Mouse (Mus musculus): Measurements from ENCODE around the gene Tcf3. TPM values are rescaled to one million over a fixed set of nuclear protein-coding genes. Genes with fewer than 3 reads are reported as not detected.
A peak's percentile ranks its signal among the peaks of the same experiment; 100 is the strongest.

Gene Tcf3
- polyA plus RNA-seq, 1 experiment from 2014 or later = 54.7 TPM

DNA sequence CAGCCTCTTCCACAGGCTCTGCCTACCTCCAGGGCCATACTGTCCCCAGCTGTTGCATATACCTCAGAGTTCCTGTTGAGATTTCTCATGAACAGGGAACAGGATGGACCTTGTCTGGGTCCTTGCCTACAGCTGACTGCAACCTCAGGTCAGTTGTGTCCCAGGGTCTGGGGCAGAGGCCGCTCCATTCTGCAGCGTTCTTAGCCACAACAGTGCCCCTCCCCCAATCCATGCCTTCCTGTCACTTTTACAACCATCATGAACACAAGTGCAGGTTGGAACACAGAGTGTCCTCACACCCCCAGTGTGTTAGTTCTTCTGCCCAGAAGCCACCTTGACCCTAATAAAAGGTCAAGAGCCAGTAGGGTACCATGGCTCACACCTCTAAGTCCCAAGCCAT, 44.7 kb downstream of the Tcf3 start:
- peaks cover 28% of the 10 kb centered on the region for H3K4me1 ChIP-seq (replicated peaks)
- H3K36me3 ChIP-seq = peaks cover 26% of the 10 kb centered on the region
- no peaks in the 10 kb centered on the region for H3K27me3 ChIP-seq
- peak overlapping the region; percentile 94; the same call in 1 of the 2 replicates for H3K4me3 ChIP-seq
- H3K27ac ChIP-seq (replicated peaks) = no peak overlapping the region
- ATAC-seq (ENCODE audit: low FRiP score, low read depth) = no peak
- no peak overlapping the region for H3K9ac ChIP-seq
- WGBS = 17% methylated on average over 2 of the region's 2 CpGs
- H3K9me3 ChIP-seq = no peaks in the 10 kb centered on the region
- H3K4me2 ChIP-seq = peak overlapping the region; percentile 89; the same call in 1 of the 2 replicates

DNA sequence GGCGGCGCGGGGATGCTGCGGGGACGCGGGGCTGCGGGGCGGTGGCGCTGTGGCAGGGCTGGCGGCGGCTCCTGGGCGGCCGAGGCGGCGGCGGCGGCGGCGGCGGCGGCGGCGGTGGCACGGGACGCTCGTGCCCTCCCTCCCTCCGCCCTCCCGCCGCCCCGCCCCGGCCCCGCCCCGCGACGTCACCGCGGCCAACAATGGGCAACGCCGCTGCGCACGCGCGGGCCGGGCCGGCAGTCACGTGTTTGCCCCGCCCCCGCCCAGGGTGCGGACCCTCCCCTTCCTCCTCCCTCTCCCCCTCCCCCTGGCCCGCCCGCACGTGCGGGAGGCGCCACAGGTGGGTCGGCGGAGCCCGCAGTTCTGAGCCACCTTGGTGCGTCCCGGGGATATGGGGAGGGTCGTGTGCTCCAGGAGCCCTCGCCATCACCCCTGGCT, 45.9 kb downstream of the Tcf3 start, which contains the start of gene Mex3d:
Mex3d (minus strand) TSS at position 138 of the 438 bp plus-strand sequence.
- Histone ChIP-seq H3K4me2 (peak within 1 kb of the TSS; percentile 89), H3K4me1 (replicated peaks) (peaks cover 40% of the 10 kb centered on the region), H3K27ac (replicated peaks) (peak within 1 kb of the TSS; percentile 92), H3K4me3 (peak within 1 kb of the TSS; percentile 94), H3K36me3 (peaks cover 23% of the 10 kb centered on the region), H3K9me3 (no peaks in the 10 kb centered on the region), H3K27me3 (no peaks in the 10 kb centered on the region), H3K9ac (peak within 1 kb of the TSS; percentile 98)
- WGBS = 0% methylated on average over 9 of the region's 61 CpGs
- peak; percentile 29 for ATAC-seq (ENCODE audit: low FRiP score, low read depth)

DNA sequence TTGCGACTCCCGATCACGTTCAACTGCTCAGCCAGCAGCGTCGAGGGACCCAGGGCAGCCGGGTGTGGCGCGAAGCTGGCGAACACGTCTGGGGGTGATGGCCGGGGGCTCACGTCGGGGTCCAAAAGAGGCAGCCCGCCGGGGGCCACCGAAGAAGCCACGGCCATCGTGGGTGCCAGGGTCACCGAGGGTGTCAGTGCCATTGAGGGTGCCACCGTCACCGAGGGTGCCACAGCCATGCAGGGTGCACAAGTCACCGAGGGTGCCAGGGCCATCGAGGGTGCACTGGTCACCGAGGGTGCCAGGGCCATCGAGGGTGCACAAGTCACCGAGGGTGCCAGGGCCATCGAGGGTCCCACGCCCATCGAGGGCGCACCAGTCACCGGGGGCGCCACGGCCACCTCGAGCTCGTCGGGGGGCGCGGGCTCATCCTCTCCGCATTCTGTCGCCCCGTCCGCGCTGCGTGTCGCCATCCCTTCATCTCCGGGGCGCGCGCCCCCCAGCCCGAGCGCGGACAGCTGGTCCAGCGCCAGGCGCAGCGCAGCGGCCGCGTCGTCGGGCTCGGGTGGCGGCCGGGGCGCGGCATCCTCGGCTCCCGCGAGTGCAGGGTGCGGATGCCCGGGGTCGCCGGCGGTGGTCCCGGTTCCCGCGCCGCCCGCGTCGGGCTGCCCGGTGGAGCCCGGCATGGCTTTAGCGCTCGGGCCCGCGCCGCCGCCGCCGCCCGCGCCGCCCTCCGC, 46.5 kb downstream of the Tcf3 start:
- Histone ChIP-seq H3K4me2 (peak overlapping the region; percentile 89), H3K9ac (peak overlapping the region; percentile 98), H3K27me3 (no peaks in the 10 kb centered on the region), H3K36me3 (peaks cover 23% of the 10 kb centered on the region), H3K9me3 (no peaks in the 10 kb centered on the region), H3K27ac (replicated peaks) (peak overlapping the region; percentile 92), H3K4me3 (peak overlapping the region; percentile 94), H3K4me1 (replicated peaks) (peaks cover 41% of the 10 kb centered on the region)
- WGBS = under 1% methylated on average over 73 of the region's 94 CpGs
- ATAC-seq (ENCODE audit: low FRiP score, low read depth) = no peak

DNA sequence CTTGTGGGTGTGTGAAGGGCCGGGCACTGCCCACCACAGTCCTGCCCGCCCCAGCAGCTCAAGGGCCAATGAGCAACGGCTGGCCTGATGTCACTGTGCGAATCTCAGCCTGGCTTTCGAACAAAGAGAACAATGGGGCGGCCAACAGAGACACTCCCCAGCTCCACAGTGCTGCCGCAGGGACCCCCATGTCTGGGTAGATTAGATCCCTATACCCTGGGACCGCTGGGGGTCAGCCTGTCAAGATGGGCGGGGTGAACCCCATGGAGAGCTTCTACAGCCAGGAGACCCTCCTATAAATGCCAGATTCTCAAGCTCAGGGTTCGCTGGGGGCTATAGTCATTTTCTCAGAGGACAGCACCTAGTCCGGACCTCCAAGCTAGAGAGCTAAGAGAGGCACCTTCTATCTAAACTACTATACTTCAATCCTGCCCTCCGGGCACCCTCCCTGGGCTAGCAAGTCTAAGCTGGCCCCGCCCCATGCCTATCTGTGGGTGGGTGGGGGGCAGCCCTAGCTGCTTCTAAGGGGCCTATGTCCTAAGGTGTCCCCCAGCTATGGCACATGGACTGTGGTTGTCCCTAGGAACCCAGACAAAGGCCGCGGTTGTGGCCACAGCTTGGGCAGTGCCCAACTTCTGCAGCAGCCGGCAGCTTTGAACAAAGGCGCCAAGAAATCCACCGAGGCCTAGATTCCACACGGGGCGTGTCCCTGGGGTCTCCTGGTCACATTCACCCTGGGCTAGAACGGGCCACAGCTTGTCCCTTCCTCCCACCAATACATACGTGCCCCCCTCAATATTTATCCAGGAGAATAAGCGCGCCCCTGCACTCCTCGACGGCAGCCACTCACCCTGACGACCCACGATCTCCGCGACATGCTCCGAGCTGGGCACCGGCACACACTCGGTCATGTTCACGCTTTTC, 47.4 kb downstream of the Tcf3 start:
- H3K27me3 ChIP-seq = no peaks in the 10 kb centered on the region
- peak; percentile 76 for ATAC-seq (ENCODE audit: low FRiP score, low read depth)
- peak overlapping the region; percentile 92 for H3K27ac ChIP-seq (replicated peaks)
- H3K36me3 ChIP-seq = peaks cover 27% of the 10 kb centered on the region
- no peaks in the 10 kb centered on the region for H3K9me3 ChIP-seq
- H3K4me2 ChIP-seq = peak overlapping the region; percentile 89
- WGBS = under 1% methylated on average over 34 of the region's 34 CpGs
- H3K4me3 ChIP-seq = peak overlapping the region; percentile 94
- H3K9ac ChIP-seq = peak overlapping the region; percentile 98
- peaks cover 42% of the 10 kb centered on the region for H3K4me1 ChIP-seq (replicated peaks)

DNA sequence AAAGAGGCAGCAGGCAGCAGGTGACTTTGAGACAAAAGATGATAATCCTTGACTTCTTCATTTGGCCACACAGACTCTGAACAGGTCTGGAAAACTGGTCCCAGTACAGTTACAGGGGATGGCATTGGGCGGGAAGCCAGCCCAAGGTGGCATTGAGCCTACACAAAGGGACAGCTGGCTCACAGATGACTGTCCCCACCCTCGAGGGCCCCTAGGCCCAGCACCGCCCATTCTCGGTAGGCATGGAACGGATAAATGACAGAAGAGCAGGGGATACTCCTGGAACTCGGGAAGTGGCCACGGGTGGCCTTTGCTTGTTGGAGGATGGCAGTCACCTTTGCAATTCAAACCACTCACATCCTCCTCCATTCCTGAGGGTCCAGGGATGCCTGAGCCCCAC, 48.1 kb downstream of the Tcf3 start:
- Histone ChIP-seq H3K4me1 (replicated peaks) (peaks cover 44% of the 10 kb centered on the region), H3K36me3 (peaks cover 31% of the 10 kb centered on the region), H3K4me3 (peak overlapping the region; percentile 94), H3K4me2 (peak overlapping the region; percentile 89), H3K9ac (peak overlapping the region; percentile 98), H3K27ac (replicated peaks) (peak overlapping the region; percentile 92), H3K27me3 (no peaks in the 10 kb centered on the region), H3K9me3 (no peaks in the 10 kb centered on the region)
- WGBS = 2% methylated on average over 7 of the region's 7 CpGs
- ATAC-seq (ENCODE audit: low FRiP score, low read depth) = peak; percentile 2; the same call in 1 of the 2 replicates

DNA sequence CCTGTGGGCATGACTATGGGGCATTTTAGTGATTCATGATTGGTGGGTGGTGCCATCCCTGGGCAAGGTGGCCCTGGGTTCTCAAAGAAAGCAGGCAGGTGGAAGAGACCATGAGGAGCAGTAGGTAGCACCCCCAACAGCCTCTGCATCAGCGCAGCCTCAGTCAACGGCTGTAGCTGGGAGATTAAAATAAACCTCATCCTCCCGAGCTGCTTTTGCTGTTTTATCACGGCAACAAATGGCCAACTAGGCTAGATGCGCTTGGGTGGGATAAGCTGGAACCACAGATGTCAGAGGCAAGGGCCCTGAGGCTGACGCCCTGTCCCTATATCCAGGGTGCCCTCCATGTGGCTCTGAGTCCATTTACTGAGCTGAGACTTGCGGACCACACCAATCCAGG, 48.7 kb downstream of the Tcf3 start:
- H3K4me2 ChIP-seq = peak overlapping the region; percentile 89
- peak overlapping the region; percentile 94 for H3K4me3 ChIP-seq
- peak overlapping the region; percentile 98 for H3K9ac ChIP-seq
- H3K27me3 ChIP-seq = no peaks in the 10 kb centered on the region
- H3K9me3 ChIP-seq = no peaks in the 10 kb centered on the region
- 42% methylated on average over 7 of the region's 7 CpGs for WGBS
- H3K36me3 ChIP-seq = peaks cover 34% of the 10 kb centered on the region
- H3K27ac ChIP-seq (replicated peaks) = peak overlapping the region; percentile 92; the same call in 1 of the 2 replicates
- H3K4me1 ChIP-seq (replicated peaks) = peaks cover 44% of the 10 kb centered on the region
- ATAC-seq (ENCODE audit: low FRiP score, low read depth) = no peak

DNA sequence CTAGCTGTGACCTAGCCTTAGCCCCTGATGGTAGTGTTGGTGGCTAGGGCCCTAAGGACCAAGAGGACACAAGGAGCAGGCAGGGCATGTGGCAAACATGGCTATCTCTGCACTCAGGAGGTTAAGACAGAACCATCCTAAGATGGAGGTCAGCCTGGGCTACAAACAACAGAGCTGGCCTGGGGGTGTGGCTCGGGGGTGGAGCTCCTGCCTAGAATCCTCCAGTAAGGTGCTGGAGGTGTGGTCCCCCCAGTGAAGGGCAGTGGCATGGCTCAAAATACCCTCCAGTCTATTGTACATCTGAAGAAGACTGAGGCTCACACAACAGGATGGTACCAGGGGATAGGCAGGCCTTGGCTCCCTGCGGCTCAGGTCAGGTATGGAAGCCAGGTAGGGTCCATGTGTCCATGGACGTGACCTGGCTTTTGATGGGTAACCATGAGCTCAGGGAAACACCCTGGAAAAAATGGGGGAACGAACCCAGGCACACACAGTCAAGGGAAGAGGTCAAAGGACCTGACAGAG, 49.3 kb downstream of the Tcf3 start:
- Histone ChIP-seq H3K9ac (peak overlapping the region; percentile 98), H3K27me3 (no peaks in the 10 kb centered on the region), H3K9me3 (no peaks in the 10 kb centered on the region), H3K4me2 (peak overlapping the region; percentile 89), H3K4me3 (peak overlapping the region; percentile 94), H3K36me3 (peaks cover 40% of the 10 kb centered on the region), H3K27ac (replicated peaks) (peak overlapping the region; percentile 92; the same call in 1 of the 2 replicates), H3K4me1 (replicated peaks) (peaks cover 44% of the 10 kb centered on the region)
- 79% methylated on average over 4 of the region's 4 CpGs for WGBS
- ATAC-seq (ENCODE audit: low FRiP score, low read depth) = no peak

DNA sequence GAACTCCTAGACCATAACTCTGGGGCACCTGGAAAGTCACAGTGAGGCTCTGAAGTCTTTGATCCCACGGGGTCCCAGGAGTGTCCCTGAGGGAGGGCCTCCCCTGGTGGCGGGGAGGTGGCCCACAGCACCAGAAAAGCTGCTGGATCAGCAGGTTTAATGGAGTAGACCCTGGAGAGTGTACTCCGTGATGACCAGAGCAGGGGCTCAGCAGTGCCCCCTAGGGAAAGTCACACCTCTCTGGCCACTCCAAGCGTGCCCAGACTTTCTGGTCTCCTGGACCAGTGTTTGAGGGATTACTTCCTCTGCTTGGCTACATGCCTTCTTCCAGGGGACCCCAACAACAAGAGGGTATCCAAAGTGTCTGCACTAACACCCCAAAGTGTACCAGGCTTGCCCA, 50.0 kb downstream of the Tcf3 start:
- H3K9ac ChIP-seq = 0 out of 2 replicates have a peak overlapping the region, but pooled peaks have one; percentile 13
- H3K4me1 ChIP-seq (replicated peaks) = peaks cover 42% of the 10 kb centered on the region
- H3K4me3 ChIP-seq = peak overlapping the region; percentile 94
- H3K27ac ChIP-seq (replicated peaks) = no peak overlapping the region
- no peak for ATAC-seq (ENCODE audit: low FRiP score, low read depth)
- H3K9me3 ChIP-seq = no peaks in the 10 kb centered on the region
- H3K36me3 ChIP-seq = peaks cover 42% of the 10 kb centered on the region
- H3K4me2 ChIP-seq = peak overlapping the region; percentile 89
- WGBS = 53% methylated on average over 4 of the region's 4 CpGs
- H3K27me3 ChIP-seq = no peaks in the 10 kb centered on the region

DNA sequence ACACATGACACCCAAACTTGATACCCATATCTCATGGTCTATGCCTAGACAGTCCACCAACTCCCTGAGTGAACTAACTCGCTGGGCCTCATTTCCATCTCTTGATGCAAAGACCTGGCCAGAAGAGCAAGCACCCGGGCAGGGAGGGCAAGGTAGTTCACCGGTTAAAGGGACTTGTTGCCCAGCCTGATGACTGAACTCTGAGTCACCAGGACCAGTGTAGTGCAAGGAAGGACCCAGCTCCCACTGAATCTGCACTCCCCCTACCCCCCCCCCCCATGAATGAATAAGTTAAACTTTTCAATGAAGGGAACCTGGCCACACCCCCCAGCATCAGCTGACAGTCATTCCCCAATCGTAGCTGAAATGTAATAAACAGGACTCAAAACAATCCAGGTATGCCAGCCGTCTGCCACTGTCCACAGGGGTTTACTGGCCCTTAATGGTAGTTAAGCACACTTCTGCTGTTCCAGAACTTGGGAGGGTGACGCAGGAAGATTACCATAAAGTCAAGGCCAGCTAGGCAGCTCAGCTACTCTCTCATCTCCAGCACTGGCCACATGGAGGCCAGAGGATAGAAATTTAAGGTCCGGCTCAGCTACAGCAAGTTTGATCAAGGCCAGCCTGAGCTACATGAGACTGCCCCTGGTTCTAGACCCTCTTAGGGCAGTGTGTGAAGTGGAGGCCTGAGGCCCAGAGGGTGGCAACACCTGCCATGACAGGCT, 50.6 kb downstream of the Tcf3 start:
- Histone ChIP-seq H3K27ac (replicated peaks) (no peak overlapping the region), H3K4me2 (peak overlapping the region; percentile 89), H3K9ac (0 out of 2 replicates have a peak overlapping the region, but pooled peaks have one; percentile 13), H3K36me3 (peaks cover 42% of the 10 kb centered on the region), H3K9me3 (no peaks in the 10 kb centered on the region), H3K27me3 (no peaks in the 10 kb centered on the region), H3K4me1 (replicated peaks) (peaks cover 36% of the 10 kb centered on the region), H3K4me3 (peak overlapping the region; percentile 94)
- 75% methylated on average over 7 of the region's 7 CpGs for WGBS
- no peak for ATAC-seq (ENCODE audit: low FRiP score, low read depth)

DNA sequence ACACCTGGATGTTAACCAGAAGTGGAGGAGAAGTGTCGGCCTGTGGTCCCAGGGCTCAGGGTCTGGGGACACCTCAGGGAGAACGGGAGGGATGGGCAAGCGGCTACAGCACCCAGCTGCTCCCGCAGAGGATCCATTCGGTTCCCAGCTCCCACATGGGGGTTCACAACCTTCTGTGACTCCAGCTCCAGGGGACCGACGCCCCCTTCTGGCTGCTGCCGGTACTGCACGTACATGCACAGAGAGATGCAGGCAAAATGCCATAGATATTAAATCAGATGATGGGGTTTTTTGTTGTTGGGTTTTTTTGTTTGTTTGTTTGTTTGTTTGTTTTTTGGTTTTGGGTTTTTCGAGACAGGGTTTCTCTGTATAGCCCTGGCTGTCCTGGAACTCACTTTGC, 55.7 kb downstream of the Tcf3 start:
- Histone ChIP-seq H3K4me1 (replicated peaks) (peaks cover 6% of the 10 kb centered on the region), H3K36me3 (peaks cover 33% of the 10 kb centered on the region), H3K4me2 (no peak overlapping the region), H3K9me3 (no peaks in the 10 kb centered on the region), H3K27ac (replicated peaks) (no peak overlapping the region), H3K4me3 (no peak overlapping the region), H3K9ac (no peak overlapping the region), H3K27me3 (no peaks in the 10 kb centered on the region)
- WGBS = 57% methylated on average over 10 of the region's 10 CpGs
- ATAC-seq (ENCODE audit: low FRiP score, low read depth) = no peak

DNA sequence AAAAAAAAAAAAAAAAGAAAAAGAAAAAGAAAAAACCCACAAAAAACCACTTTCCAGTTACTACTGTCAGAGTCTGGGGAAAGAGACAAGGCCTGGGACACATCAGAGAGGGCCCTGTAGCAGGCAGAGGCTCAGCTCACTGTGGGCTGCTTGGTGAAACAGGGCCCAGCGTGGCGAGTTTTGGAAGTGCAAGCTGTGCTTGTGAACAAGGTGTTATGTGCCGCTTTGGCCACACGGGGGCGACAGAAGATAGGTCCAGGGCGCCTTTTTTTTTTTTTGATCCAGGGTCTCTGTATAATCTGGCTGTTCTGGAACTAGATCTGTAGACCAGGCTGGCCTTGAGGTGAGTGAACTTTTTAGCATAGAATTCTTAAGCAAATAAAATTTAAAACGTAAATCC, 57.3 kb downstream of the Tcf3 start:
- 1% methylated on average over 7 of the region's 7 CpGs for WGBS
- Histone ChIP-seq H3K4me1 (replicated peaks) (peaks cover 11% of the 10 kb centered on the region), H3K4me3 (no peak overlapping the region), H3K36me3 (peaks cover 19% of the 10 kb centered on the region), H3K9ac (no peak overlapping the region), H3K27ac (replicated peaks) (no peak overlapping the region), H3K9me3 (no peaks in the 10 kb centered on the region), H3K27me3 (no peaks in the 10 kb centered on the region), H3K4me2 (no peak overlapping the region)
- no peak for ATAC-seq (ENCODE audit: low FRiP score, low read depth)
